Mouse (Mus musculus): ENCODE results near the gene Pycr1.

DNA sequence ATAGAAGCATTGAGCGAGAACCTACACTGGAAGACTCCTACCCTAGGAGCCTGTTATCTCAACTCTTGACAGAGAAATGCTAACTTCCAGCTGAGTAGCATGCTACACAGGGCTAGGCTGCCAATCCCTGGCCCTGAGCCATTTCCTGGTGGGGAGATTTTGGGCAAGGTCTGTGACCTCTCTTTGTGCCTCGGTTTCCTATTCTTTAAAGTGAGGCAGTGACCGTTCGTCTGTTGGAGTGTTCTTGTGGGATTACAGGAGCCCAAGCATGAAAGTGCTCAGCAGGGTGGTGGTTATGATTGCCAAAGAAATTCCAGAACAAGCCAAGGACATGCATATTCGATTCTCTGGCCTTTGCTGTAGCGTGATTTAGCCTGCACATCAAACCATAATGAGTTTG is 19.2 kb upstream of the Pycr1 start:
- TF ChIP-seq CTCF (IDR thresholded peaks at IDR 0.05; ENCODE audit: low read depth, low read length) (no peak), POLR2A (IDR thresholded peaks at IDR 0.05; ENCODE audit: extremely low read depth, insufficient read depth, low read length) (no peak)
